8 mouse cellular contexts compared by ENCODE assay signal in genomic region chr2:116900273-116900843, GRCm38 (mm10). TPM values are rescaled to one million over a fixed set of nuclear protein-coding genes. Genes with fewer than 3 reads are reported as not detected.
DNase-seq lines count a peak whose midpoint lies in the region; ATAC-seq lines count a peak whose summit lies in the region.

No protein-coding gene starts in this region.

- no peak overlapping the region for H3K27ac ChIP-seq in lung, embryonic 16.5 days (ENCODE audit: low read length)
- H3K27ac ChIP-seq in hindbrain, embryonic 16.5 days (ENCODE audit: low read depth, low read length): peak overlapping the region; percentile 61; the same call in 1 of the 2 replicates
- H3K27ac ChIP-seq in midbrain, embryonic 14.5 days (replicated peaks; ENCODE audit: low read depth, low read length): no peak overlapping the region

- no peaks in the 10 kb centered on the region for H3K36me3 ChIP-seq in lung, embryonic 16.5 days (ENCODE audit: control insufficient read depth, insufficient read depth, low read length)
- H3K36me3 ChIP-seq in hindbrain, embryonic 16.5 days (ENCODE audit: control insufficient read depth, insufficient read depth, low read length): no peaks in the 10 kb centered on the region
- H3K36me3 ChIP-seq in midbrain, embryonic 14.5 days (ENCODE audit: control insufficient read depth, insufficient read depth, low read length): no peaks in the 10 kb centered on the region

- DNase-seq in lung, postnatal 14 days: no peak
- DNase-seq in embryo, embryonic 9.5 days (ENCODE audit: extremely low spot score): peak; percentile 30
- DNase-seq in midbrain, embryonic 14.5 days: no peak
- DNase-seq in adrenal gland, adult 18-20 months (ENCODE audit: low spot score in 2 of 2): no peak
- DNase-seq in layer of hippocampus, adult 8-10 months (ENCODE audit: low spot score in 2 of 2): no peak
- DNase-seq in left cerebral cortex, postnatal 4 days: no peak

- intact Hi-C loops in left cerebral cortex, postnatal 4 days (cut with DNase I): loop anchor here (2.0 kb wide), 1 partner anchor 280 kb away; no protein-coding TSS in a partner anchor

- peak overlapping the region; percentile 58 for H3K4me2 ChIP-seq in lung, embryonic 16.5 days (ENCODE audit: low read depth, low read length)
- H3K4me2 ChIP-seq in hindbrain, embryonic 16.5 days (ENCODE audit: low read length): peak overlapping the region; percentile 83
- H3K4me2 ChIP-seq in midbrain, embryonic 14.5 days (ENCODE audit: low read length): peak overlapping the region; percentile 66

- peak; percentile 67 for ATAC-seq in lung, embryonic 16.5 days (ENCODE audit: low read depth)
- peak; percentile 82 for ATAC-seq in hindbrain, embryonic 16.5 days
- 0 out of 2 replicates have a peak, but pooled peaks have one; percentile 46 for ATAC-seq in midbrain, embryonic 14.5 days (ENCODE audit: low FRiP score, low TSS enrichment)

- H3K27me3 ChIP-seq in lung, embryonic 16.5 days (ENCODE audit: control insufficient read depth, insufficient read depth, low read depth, low read length): no peaks in the 10 kb centered on the region
- H3K27me3 ChIP-seq in hindbrain, embryonic 16.5 days (replicated peaks; ENCODE audit: control insufficient read depth, insufficient read depth, low read length): no peaks in the 10 kb centered on the region; the same call in 1 of the 2 replicates
- H3K27me3 ChIP-seq in midbrain, embryonic 14.5 days (ENCODE audit: control insufficient read depth, insufficient read depth, low read length): no peaks in the 10 kb centered on the region

- 26% methylated on average over 10 of the region's 10 CpGs for WGBS in lung, embryonic 16.5 days
- 25% methylated on average over 10 of the region's 10 CpGs for WGBS in hindbrain, embryonic 16.5 days
- 32% methylated on average over 10 of the region's 10 CpGs for WGBS in midbrain, embryonic 14.5 days

- peak overlapping the region; percentile 44 for H3K9ac ChIP-seq in lung, embryonic 16.5 days (ENCODE audit: low read length)
- peak overlapping the region; percentile 70 for H3K9ac ChIP-seq in hindbrain, embryonic 16.5 days (ENCODE audit: low read depth, low read length)
- peak overlapping the region; percentile 48; the same call in 1 of the 2 replicates for H3K9ac ChIP-seq in midbrain, embryonic 14.5 days (replicated peaks; ENCODE audit: low read length)

- no peaks in the 10 kb centered on the region for H3K4me1 ChIP-seq in lung, embryonic 16.5 days (replicated peaks; ENCODE audit: control insufficient read depth, insufficient read depth, low read length)
- peaks cover 3% of the 10 kb centered on the region; the same call in 1 of the 2 replicates for H3K4me1 ChIP-seq in hindbrain, embryonic 16.5 days (ENCODE audit: control insufficient read depth, insufficient read depth, low read depth, low read length)
- no peaks in the 10 kb centered on the region for H3K4me1 ChIP-seq in midbrain, embryonic 14.5 days (ENCODE audit: control insufficient read depth, insufficient read depth, low read length)

- H3K4me3 ChIP-seq in lung, embryonic 16.5 days (ENCODE audit: low read length): peak overlapping the region; percentile 42
- peak overlapping the region; percentile 46 for H3K4me3 ChIP-seq in hindbrain, embryonic 16.5 days (ENCODE audit: low read length)
- peak overlapping the region; percentile 32 for H3K4me3 ChIP-seq in midbrain, embryonic 14.5 days (replicated peaks; ENCODE audit: low read depth, low read length)

- no peaks in the 10 kb centered on the region for H3K9me3 ChIP-seq in lung, embryonic 16.5 days (ENCODE audit: control insufficient read depth, low read length)
- no peaks in the 10 kb centered on the region for H3K9me3 ChIP-seq in hindbrain, embryonic 16.5 days (ENCODE audit: control insufficient read depth, low read length)
- no peaks in the 10 kb centered on the region for H3K9me3 ChIP-seq in midbrain, embryonic 14.5 days (ENCODE audit: control insufficient read depth, low read length)

RNA-seq across cellular contexts. Expression of gene Tmco5, which starts 21.9 kb away (rescaled TPM):
- not detected in 2 replicates for polyA plus RNA-seq in lung, embryonic 16.5 days (2015; fragmentation: Nextera tagmentation; extraction: Ambion mirVana)
- not detected in 2 replicates for polyA plus RNA-seq in hindbrain, embryonic 16.5 days (2015; fragmentation: Nextera tagmentation; extraction: Ambion mirVana)
- polyA plus RNA-seq in midbrain, embryonic 14.5 days (2014; fragmentation: Nextera tagmentation; extraction: Ambion mirVana): not detected in 2 replicates
- total RNA-seq in adrenal gland, adult 18-20 months (2021): not detected
- total RNA-seq in layer of hippocampus, adult 8-10 months (2022): 1 to 10 TPM; 1.2 to 3.1 (median 2.0) TPM
- under 1 TPM; 0.34 to 0.72 TPM for total RNA-seq in left cerebral cortex, postnatal 4 days (2021)
